Mouse (Mus musculus) heart, adult 8-10 months (tissue): ENCODE results near the gene Gpank1. TPM values are rescaled to one million over a fixed set of nuclear protein-coding genes. Genes with fewer than 3 reads are reported as not detected.
A peak's percentile ranks its signal among the peaks of the same experiment; 100 is the strongest.

Experiments
- DNase-seq: peaks from one replicate; pipeline ENCODE4 v3.0.0; 2022; ENCODE audit warnings: low spot score
- total RNA-seq, 4 experiments: library from RNA; stranded (reverse); gene quantifications; 2 replicates each; pipeline ENCODE4 v1.2.4; 2022

Gpank1 gene
- 10 to 100 TPM in 1 of 4 experiments, 1 to 10 TPM in 3; 6.6 to 10.2 (median 8.2) TPM for total RNA-seq

DNA sequence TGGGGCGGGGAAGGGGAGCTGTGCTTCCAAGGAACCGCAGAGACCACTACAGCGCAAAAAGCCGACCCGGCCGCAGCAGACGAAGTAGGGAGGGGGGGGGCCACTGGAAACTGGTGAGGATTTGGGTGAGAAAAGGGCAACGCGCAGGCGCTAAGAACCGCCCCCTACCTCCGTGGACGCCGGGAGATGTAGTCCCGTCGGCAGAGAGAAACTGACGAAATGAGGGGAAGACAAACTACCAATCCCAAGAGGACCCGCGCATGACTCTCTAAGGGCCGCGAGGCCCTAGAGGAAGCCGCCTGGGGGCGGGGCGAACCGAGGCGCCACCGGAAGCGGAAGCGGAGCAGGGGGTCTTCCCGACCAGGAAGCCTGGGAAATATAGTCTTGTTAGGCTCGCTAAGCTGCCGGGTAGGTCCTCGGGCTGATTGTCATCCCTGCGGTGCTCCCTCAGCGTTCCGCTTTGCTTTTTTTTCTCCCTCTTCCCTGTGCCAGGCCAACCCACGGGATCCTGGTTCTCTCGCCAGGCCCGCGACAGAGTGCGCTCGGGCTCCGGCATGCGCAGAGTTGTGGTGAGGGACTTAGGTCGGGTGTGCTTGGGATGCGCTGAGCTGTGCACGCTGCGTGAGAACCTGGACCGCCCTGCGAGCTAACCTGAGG, at the start of gene Gpank1:
TSS of gene Gpank1 (plus strand) at position 313 of the 657 bp plus-strand sequence.
- DNase-seq, result peak; percentile 98

DNA sequence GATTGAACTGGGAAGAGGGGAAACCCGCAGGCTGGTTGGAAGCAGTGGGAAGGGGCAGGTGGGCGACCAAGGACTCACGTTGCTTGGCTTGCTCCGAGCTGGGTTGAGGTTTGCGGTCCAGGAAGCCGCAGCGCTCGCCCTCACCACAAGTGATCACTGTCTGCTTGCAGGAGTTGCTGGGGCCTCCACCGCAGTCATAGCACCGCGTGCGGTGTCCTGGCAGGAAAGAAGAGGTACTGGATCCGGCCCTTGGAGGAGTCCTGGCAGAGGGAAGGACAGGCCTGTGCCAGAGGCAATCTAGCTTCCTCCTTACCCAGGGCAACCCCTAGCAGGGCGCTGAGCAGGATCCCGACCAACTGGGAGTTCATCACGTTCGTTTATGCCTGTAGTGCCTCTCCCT, 47.2 kb upstream of the Gpank1 start:
- no peak for DNase-seq

DNA sequence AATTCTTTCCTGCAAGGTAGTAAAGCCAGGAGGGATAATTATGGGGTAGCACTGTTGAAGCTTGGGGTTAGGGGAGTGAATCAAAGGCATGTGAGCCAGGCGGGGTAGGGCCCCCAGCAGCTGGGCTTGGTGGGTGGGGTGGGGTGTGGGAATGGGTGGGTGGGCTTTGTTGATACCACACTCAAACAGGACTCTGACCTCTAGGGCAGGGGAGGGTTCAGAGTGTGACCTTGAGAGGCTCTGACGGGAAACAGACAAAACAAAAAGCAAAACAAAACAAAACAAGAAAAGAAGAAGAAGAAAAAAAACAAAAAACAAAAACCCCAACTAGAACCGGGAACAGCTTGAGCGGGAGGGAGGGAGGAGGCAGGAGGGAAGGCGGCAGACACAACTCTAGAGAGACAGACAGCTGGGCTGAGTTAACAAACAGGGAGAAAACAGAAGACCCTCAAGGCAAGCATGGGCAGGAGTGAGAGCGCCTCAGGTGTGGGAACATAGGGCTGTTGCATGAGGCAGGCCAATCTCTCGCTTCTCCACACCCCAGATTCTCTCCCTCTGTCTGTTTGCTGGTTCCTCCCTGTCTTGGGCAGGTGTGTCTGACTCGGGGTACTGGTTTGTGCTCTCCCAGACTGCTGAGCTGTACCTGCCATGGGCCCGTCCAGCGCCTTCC, 44.6 kb upstream of the Gpank1 start, which contains the start of gene Ly6g6e:
TSS of gene Ly6g6e (plus strand) at position 396 of the 670 bp plus-strand sequence.
- DNase-seq, result no peak

DNA sequence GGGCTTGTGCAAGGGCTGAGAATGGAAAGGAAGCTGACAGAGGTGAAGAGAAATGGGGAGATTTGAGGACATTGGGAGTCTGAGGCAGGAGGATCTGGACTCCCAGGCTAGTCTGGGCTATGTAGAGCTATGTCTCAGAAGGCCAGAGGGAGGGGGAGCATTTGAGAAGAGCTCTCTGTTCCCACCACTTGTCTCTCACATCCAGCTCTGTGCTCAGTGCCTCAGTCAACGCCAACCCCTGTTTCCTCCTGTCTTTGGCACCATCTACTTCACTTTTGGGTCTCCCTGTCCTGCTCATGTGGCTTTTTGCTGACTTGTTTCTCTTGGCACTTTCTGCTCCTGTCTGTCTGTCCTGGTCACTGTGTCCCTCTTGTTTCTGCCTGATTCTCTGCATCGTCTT, 44.0 kb upstream of the Gpank1 start:
- no peak for DNase-seq

DNA sequence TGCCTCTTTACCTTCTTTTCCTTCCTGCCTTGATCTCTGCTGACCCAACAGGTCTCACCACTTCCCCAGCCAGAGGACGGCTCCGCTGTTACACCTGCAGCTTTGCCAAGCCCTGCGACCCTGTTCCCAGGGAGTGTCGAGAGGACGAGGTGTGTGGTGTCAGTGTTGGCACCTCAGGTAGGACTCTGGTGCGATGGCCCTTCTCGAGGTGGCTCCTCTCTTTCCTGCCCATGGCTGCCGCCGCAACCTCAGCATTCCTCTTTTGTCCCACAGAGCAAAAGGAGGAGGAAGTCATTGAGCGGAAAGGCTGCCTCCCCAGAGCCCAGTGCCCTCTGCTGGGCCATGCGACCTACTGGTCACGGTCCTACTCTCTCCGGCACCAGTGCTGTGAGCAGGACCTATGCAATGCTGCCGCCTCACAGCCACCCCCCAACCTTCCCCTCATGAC, 43.4 kb upstream of the Gpank1 start, which contains the start of gene Ly6g6d:
TSS of gene Ly6g6d (minus strand) at position 280 of the 448 bp plus-strand sequence.
- DNase-seq, result no peak

DNA sequence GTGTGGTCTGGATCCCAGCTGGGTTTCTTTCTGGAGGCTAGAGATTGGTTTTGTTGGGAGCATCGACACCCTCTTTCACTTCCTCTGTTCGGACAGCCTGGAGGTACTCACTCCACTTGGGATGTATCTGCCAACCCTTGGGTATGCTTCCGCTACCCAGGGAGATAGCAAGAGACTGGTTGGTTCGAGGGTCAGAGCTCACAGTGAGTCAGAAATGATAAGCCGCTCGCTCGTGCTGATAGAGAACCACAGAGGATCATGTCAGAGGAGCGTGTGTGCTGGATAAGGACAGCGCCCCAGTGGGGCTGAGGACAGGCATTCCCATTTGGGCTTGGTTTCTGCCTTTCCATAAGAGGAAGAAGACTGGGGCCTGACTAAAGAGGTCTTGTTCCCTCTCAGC, 41.5 kb upstream of the Gpank1 start:
- DNase-seq, result no peak

DNA sequence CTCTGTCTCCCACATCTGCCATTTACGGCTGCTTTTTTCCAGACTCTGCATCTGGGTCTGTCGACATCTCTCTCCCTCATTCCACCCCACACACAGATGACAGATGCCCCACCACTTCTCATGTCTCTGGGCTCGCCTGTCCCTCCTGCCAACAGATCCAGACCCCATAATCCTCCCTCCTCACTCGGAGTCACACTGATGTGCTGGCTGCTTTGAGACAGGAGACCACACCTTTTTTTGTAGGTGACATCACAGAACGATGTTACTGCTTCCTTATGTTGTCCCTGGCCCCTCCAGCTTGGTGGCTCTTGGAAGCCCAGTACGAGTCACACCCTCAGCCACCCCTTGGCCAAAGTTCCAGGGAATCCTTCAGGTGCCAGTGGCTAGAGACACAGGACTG, 41.0 kb upstream of the Gpank1 start:
- no peak for DNase-seq

DNA sequence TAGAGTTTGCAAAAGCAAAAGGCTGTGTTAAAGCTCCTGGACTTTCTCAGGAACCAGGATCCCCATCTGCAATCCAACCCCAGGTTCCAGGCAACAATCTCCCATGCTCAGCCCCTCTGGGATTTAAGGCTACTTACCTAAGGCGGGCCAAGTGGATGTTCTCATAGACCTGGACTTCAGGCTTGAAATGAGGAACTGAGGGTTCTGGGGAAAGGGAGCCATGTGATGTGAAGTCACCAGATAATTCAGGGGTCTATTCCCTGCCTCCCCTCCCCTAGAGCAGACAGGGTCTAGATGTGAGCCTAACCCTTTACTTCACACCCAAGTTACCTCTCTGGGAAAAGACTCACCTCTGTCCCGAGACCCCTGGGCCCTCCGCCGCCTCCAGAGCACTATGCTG, 40.5 kb upstream of the Gpank1 start:
- DNase-seq, result no peak

DNA sequence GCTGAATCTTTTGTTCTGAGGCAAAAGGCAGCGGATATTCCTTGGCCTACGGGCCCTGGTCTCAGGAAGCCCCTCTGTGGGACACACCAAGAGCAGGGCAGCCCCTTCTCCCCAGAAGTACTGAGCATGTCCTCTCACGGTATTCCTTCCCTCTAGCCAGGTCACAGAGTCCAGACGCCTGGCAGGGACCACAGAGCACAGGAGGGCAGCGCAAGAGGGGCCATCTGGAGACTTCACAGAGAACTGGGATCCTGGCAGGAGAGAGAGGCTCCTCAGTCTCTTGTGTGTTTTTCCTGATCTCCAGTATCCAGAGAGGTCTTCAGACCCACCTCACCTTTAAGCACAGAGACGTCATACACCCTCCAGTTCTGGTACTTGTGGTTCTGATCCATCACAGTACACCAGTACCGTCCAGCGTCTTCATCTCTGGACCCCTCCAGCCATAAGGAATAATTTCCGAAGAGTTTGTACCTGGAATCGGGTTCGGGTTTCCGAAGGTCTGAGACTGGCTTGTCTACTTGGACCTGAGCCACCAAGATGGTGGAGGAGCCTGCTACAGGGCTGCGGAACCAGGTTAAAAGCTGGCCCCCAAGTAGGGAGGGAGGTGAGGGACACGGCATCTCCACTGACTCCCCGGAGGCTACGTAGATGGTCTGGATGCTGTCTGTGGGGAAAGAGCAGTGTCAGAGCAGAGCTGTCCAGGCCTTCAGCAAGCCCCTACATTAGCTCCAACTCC, 38.2 kb upstream of the Gpank1 start:
- DNase-seq, result no peak

DNA sequence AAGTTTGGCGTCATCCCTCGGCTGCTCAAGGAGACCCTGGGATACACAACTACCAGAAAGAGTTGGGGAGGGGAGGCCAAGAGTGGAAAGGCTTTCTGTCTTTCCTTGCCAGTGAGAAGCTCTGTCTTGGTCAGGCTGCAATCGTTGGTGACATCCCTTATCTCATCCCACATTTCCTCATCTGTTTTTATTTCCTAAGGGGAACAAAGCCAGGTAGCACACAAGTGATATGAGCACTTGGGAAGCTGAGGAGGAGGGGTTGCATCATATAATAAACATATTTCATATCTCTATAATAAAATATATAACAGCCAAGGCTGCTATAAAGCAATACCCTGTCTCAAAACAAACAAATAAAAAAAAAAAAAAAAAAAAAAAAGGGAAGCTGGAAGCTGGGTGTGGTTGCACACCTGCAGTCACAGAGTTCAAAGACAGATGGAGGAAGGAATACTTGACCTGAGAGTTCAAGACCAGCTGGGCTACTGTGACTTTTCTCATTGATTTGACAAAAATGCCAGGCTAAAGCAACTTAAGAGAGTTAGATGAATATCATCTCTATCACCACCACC, 37.2 kb upstream of the Gpank1 start:
- DNase-seq, result no peak

DNA sequence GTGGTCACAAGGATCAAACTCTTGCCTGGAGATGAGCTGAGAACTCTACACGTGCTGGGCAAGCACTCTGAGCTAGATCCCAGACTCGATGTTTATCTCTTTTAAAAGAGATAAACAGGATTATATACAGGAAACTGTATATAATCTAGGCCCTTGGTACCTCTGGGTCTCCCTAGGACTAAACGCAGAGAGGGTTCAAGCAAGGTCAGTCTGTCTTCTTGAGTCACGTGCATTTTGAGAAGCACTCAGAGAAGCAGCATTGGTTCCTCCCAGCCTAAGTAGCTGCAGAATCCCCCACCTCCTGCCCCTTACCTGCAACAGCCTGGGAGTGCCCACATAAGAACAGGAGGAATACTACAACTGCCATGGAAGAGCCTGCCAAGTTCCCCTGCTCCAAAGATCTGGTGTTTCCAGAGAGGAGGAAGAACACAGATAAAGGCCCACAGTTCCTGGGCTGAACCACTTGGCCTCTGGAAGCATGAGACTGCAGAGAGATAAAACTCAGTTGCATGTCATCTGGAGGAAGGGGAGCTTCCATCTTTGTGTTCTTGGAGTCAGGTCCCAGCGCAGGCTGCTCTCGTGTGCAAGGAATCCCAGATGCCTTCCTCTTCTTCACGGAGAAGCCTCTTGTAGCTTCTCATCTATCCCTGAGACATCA, 35.9 kb upstream of the Gpank1 start, which contains the start of gene Ly6g6f:
TSS of gene Ly6g6f (minus strand) at position 403 of the 658 bp plus-strand sequence.
- no peak for DNase-seq

DNA sequence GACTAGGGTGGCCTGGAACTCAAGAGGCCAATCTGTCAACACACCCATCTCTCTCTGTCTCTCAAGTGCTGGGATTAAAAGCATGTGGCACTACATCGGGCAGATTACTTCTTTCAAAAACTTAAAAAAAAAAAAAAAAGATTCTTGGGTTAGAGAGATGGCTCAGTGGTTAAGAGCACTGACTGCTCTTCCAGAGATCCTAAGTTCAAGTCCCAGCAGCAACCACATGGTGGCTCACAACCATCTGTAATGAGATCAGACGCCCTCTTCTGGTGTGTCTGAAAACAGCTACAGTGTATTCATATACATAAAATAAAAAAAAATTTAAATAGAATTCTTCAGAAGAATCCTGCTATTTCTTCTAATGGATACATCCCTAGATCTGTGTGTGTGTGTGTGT, 33.1 kb upstream of the Gpank1 start:
- no peak for DNase-seq

DNA sequence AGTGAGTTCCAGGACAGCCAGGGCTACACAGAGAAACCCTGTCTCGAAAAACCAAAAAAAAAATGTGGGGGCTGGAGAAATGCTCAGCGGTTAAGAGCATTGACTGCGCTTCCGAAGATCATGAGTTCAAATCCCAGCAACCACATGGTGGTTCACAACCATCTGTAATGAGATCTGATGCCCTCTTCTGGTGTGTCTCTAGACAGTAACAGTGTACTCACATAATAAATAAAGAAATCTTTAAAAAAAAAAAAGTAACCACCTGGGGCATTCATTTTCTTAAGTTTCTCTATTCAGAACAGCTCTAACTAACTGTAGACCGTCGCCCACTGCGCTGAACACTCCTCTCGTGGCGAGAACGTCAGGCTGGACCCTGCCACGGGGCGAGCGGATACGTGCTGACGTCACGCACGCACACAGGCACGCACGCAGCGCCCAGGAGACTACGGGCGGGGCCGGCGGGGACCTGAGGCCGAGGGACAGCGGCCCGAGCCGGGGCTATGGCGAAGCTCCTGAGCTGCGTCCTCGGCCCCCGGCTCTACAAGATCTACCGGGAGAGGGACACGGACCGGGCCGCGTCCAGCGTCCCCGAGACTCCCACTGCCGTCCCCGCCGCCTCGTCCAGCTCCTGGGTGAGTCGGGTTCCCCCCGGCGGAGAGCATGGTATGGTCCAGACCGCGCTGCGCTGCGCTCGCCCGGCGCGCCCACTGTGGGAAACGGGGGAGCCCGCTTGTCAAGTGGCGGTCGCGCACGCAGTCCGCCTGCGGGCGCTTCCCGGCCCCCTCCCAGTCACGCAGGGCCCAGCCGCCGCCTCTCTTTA, 32.2 kb upstream of the Gpank1 start, which contains the start of gene Abhd16a:
TSS of gene Abhd16a (plus strand) at position 439 of the 820 bp plus-strand sequence.
- peak; percentile 92 for DNase-seq

DNA sequence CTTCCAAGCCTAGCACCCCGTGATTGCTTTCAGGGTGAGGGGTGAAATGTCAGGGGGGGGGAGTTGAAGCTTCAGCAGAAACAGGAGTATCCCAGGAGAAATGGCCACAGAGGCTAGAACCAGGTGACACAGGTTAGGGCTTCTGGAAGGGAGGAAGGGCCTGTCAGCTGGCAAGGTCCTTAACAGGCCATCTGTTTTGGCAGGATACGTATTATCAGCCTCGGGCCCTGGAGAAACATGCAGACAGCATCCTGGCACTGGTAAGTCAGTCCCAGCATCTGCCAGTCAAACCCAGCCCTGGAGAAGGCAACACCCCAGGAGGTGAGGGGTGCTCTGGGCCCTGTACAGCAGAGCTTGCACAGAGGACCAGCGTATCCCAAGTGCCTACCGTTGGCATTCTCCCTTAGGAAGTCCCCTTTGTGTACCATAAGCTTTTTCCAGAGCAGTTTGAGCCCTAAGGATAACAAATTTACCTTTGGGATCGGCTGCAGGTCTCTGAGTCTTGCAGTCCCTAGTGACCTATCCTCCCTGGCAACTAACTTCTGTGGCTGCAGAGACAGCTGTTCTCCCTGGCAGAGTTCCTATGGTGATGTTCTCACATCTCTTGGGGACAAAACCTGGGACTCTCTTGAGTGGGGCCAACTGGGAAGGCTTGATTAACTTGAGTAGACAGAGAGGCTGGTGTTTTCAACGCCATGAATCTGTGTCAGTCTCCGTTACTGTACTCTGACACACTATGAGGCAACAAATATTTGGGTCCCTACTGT, 30.9 kb upstream of the Gpank1 start:
- DNase-seq, result no peak

DNA sequence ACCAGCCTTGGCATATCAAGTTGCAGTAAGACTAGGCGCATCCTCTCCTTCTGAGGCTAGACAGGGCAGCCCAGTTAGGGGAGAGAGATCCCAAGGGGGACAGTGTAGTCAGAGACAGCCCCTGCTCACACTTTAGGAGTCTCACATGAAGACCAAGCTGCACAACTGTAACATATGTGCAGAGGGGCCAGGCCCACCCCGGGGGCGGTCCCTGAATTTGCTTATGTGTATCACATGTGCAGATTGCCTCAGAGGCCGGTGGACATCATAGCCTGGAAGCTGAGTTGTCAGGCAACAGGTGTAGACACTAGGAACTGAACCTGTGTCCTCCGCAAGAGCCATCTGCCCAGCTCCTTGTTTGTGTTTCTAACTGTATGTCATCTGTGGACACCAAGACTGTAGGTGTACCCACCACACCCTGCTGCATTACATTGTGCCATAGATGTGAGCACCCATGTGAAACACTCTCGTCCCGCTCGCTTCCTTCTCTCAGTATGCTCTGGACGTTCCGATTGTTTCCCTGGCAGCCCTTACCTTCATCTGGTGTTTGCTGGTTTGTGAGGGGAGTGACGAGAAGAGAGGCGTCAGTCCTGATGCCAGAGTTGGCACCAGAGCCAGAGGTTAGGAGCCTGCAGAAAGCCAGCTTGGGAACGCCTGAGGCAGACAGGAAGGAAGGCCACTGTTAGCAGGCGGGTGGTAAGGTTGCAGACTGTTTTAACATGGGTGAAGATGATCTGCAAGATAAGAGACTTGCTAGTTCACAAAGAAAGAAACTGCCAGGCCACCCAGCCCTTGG, 28.7 kb upstream of the Gpank1 start:
- DNase-seq, result no peak

DNA sequence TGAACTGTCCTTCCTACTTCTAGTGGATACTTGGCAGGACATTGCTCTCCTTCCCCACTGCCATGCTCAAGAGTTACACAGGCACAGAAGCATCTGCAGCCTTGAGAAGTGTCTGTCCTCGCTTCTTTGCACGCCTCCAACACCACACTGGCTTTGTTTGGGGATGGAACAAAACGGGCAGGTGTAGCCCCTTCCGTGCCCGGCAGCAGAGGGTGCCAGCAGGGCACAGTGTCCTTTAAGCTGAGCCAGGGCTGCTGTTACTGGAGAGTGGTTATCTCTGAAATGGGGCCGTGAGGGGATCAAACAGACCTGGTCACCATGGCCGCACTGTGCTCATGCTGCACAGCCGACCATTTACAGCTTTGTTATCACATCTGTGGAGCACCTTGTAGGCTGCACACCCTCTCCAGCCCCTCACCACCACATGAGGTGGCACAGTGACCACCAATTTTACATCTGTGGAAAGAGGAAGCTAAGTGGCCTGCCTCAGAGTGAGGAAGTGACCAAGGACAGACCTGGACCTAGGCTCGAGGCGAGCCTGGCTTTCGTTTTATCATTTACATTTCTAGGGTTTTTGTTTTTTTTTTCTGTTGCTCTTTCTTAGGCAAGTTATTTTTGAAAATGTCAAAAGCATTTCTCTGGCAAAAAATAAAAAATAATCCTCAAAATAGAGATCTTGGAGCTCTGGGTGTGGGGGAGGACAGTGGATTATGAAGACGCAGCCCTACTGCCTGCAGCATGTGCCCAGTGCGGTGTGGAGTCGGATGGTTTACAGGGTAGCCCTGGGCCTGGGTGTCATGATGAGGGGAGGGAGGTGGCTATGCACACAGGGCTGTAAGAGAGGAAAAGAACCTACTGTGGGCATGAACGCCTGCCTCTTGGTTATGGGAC, 26.5 kb upstream of the Gpank1 start:
- no peak for DNase-seq

DNA sequence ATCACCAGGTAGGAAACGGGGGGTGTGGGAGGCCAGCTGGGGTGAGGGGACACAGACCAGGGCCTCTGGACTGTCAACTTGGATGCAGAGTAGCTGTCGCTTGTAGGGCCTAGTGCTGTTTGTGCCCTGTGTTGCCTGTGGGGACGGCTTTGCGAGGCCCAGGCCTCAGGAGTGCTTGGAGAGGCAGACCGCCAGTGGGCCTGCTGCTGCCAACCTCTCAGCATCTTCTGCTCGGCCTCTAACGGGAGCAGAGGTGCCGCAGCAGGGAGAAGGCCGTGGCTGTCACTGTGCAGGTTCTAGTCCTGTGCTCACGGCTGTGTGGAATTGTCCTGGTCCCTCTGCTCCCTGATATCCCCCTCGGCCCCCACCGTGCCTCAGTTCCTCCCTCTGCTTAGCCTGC, 24.7 kb upstream of the Gpank1 start:
- DNase-seq, result no peak

DNA sequence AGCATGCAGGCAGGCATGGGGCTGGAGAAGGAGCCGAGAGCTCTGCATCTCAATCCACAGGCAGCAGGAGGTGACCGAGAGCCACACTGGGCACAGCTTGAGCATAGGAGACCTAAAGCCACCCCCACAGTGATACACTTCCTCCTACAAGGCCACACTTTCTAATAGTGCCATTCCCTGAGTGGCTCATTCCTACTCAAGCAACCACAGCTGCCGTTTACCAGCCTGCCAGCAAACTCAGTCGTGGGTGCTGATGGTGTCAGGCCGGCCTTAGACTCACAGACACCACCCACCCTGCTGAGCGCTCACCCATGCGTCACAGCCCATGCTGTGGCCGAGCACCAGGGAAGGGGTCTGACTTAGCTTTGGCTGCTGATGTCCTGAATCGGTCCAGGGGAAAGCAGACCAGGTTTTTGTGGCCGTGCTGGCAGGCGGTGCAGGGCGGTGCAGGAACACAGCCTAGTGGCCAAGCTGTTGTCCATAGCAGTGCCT, 24.0 kb upstream of the Gpank1 start:
- DNase-seq, result no peak
